Mouse (Mus musculus) spleen, adult 18-20 months (tissue): ENCODE measurements around the gene Gnb1.

Experiments used
- DNase-seq, 2 experiments: peaks; one replicate each; pipeline ENCODE4 v3.0.0; 2022; ENCODE audit warnings: mixed read lengths in 2 of 2

The Gnb1 gene

DNA sequence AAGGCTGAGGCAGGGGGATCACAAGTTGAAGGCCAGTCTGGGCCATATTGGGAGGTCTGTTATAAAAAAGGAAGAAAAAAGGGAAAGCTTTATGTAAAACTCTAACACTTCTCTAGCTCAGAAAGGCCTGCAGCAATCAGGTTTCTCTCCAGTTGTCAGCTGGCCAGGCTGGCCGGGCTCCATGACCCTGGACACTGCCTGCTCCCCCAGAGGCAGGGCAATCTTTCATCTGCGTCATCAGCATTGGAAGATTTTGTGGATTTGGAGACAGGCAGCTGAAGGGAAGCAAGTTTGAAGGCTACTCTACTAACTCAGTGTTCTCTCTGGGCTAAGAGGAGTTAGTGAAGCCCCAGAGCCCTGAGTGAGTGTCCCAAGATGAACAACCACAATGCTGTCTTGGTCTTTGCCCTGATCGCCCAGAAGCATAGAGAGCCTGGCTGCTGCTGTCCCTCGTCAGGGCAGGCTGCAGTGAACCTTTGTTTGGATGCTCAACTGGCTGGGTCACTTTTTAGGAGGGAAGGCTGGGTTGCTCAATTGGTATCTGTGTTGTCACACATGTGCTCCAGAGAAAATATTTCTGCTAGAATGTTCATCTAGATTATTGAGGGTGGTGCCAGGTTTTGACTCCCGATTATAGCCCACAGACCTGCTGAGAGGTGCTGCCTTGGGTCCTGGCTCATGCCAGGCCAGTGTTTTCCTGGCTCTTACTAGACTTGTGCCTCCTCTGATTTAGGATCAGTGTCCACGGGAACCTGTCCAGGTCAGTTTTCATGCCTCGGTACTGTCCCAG, 87.4 kb downstream of the Gnb1 start:
- no peak for DNase-seq

DNA sequence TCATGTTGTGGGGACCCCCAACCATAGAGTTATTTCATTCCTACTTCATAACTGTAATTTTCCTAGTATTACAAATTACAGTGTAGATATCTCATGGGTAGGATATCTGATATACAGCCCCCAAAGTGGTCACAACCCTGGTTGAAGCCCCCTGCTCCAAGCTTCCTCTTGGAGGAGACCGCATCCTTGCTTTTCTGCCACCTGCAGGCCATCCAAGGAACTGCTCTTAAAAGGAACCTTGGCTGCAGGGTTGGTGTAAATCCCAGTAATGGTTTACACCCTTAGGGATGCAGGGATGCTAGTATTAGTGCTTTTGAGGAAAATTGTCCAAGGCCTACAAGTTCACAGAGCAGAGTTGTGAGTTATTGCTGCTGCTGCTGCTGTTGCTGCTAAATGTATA, 89.3 kb downstream of the Gnb1 start:
- DNase-seq: peak in 1 of 2 experiments; percentile 54

DNA sequence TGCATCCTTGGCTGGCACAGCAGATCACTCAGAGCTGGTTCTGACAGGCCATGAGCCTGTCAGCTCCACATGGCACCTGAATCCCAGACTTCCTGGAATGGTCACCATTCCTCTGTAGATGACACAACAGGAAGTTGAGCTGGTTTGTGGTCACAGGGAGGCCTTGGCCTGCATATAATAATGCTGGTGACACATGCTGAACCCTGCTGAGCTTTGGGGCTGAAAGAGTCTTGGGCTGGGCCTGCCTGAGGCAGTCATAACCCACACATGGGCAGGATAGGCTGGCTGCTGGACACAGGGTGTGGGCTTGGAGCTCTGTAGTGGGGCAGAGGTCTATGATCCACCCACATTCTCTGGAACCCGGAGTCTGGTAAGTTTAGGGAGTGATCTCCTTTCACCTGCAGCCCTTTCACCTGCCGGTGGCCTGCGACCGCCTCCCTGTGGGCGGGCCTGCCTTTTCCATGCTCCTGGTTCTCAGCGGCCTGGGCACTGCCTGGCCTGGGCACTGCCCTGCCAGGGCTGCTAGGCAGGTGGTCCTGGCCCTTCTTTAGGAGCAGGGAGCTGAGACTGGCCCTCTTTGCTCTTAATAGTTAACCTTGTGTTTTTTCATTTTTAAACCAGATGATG, 91.2 kb downstream of the Gnb1 start:
- no peak for DNase-seq

DNA sequence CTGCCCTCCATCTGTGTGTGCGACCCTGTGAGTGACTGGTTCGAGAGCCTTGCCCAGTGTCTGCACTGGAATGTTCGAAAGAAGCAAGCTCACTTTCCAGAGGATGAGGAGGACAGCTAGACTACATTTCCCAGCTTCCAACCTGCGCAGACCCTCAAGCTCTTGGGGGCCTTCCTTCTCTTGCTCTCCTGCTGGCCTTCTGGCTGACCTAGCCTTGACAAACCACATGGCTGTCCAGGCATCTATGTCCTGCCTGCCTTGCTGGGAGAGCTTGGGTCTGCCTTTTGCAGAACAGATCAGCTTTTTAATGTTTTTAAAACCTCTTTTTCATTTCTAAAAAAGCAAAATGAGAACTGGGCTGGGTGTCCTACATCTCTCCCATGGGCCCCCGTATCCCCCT, 98.2 kb downstream of the Gnb1 start:
- DNase-seq: no peak

DNA sequence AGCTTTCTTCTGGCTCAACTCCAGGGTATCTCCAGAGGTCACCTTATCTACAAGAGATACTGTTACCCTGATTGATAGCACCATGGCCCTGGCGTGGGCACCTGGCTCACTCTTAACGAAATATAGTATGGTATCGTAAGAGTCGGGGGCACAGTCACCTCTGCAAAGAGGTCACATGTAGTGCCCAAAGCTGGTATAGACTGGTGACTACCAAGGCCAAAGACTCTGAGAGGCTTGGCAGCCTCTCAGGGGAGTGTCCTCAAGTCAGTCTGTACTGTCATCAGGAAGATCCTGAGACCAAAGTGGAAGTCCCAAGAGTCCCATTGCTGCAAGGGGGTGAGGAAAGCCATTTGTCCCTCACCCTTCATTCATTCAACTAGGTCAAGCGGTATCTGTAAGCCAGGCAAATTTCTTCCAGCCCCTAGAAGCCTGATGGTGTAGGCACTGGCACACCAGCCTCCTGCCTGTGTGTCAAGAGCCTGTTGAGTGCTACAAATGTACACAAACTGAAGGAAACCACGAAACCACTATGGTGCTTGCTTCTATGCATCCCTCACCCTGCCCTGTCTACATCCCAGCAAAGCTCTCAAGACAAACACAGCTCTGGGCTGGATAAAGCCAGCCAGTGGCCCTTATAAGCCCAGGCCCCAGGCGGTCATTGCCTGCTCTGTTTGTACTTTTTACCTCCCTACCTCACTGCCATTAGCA, 100.0 kb downstream of the Gnb1 start:
- DNase-seq: no peak

DNA sequence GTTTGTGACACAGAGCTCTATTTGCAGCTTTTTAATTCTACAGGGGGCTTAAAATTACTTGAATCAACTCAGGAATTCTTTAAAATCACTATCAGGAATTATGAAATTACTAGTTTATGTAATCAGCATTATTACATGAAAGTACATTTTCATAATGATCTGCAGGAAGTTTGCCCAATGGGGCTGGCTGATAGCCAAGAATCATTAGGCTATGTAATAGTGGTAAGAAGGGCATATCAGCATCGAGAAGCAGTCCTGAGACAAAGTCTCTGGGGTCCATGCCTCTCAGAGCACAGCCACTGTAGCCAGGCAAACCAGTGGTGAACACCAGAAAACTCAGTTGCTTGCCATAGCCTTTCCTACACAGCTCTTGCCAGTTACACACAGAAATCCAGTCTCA, 102.6 kb downstream of the Gnb1 start:
- no peak for DNase-seq

DNA sequence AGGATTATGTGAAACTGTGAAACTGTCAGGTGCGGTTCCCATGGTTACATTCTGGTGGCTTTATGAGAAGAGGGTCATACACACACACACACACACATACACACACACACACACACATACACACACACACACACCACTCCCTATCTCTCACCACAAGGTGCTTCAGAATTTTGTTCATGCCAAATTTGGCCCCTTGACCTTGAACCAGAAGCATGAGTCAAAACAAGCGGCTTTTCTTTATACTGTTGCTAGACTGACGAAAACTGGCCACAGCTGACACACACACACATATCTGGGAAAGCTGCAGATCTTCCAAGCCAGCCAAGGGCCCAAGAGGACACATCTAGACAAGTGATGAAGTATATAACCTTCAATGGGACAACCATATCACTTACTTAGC, 104.6 kb downstream of the Gnb1 start:
- no peak for DNase-seq

DNA sequence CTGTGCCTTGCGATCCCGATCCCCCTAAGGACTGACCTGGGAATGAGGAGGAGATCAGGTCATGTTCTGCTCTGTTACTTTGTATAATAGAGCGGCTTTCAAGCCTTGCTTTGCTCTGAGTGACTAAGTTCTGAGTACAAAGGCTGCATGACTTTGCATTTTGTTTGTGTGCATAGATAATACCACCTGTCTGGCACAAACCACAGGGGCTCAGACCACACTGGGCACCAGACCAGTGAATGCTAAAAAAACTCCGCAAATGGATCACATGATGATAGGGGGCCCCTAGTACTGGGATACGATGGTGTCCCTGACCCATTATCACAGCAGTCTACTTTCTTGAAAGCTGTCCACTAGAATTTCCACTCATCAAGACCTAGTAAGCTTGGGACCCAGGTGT, 105.4 kb downstream of the Gnb1 start:
- DNase-seq: no peak

DNA sequence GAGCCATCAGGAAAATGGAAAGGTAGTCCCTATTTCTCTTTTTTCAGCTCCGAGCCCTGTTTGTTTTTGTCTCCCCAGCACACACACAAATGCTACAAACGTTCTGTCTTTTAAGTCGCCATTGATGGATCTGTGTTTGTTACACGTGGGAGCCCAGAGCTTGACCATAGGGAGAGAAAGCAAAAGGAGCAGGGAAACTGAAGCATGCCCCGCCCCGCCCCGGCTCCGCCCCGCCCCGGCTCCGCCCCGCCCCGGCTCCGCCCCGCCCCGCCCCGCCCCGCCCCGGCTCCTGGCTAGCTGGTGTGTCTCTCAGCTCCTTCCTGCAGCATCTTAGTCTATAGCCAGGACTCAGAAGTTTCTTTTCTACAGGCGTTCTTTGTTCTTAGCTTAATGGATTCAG, 107.4 kb downstream of the Gnb1 start:
- DNase-seq: no peak

DNA sequence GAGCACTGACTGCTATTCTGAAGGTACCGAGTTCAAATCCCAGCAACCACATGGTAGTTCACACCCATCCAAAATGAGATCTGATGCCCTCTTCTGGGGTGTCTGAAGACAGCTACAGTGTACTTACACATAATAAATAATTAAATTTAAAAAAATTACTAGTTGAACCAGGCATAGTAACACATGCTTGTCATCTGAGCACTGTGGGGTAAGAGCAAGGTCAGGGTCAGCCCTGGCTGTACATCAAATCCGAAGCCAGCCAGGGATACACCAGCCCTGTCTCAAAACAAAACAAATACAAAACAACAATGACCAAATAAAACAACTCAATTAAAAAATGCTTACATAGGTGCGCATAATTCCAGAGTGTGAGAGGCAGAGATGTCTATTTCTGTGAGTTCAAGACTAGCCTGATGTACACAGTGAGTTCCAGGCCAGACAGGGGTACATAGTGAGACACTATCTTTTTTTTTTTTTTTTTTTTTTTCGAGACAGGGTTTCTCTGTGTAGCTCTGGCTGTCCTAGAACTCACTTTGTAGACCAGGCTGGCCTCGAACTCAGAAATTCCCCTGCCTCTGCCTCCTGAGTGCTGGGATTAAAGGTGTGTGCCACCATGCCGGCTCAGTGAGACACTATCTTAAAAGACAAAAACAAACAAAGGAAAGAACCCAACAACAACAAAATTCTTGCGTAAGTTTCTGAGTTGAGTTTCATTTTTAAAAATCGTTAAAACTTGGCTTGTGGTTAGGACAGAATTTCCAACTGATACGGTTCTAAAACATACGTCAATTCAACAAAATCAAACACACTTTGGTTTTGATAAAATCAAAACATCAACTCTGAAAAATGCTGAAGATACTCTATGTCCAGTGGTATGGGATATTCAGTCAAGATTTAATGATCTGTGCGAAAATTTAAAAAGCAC, 109.0 kb downstream of the Gnb1 start:
- DNase-seq: no peak

DNA sequence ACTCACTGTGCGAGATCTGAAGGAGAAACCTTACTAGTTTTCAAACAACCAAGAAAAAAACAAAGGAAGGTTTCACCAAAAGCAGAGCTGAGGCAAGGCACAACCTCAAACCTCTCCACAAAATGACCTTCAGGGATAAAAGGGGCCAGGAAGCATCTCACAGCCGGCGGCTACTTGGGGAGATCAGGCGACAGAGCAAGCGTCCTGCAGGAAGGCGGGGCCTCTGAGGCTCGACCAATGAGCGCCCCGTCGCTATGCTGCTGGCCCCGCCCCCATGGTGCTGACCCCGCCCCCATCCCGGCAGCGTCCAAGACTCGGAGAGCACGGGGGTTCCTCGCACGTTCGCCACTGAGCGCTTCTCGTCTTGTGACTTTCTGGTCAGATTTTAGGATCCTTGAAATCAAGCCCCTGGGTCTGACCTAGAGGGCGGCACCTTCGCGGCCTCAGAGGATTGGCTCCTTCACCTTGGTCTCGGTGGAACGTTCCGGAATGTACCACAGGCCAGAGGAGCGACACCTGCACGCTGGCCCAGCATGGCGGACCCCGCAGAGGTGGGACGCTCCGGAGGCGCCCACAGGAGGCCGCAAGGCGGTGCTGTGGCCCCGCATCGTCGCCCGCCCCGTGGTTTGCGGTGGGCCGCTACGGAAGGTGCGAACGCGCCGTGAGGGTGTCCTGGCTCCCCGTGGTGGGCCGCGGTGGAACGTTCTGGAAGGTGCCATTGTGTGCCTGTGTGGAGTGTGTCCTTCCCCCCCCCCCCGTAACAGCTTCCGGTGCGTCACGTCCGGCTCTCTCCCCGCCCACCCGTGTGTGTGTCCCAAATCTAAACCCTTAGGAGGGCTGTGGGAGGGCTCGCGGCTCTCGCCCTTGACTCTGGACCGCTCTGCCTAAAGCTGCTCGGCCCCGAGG, 110.2 kb downstream of the Gnb1 start, which contains the start of gene Slc35e2:
Slc35e2 (plus strand) TSS at position 326 of the 906 bp plus-strand sequence.
- peak; percentile 86 to 87 for DNase-seq

DNA sequence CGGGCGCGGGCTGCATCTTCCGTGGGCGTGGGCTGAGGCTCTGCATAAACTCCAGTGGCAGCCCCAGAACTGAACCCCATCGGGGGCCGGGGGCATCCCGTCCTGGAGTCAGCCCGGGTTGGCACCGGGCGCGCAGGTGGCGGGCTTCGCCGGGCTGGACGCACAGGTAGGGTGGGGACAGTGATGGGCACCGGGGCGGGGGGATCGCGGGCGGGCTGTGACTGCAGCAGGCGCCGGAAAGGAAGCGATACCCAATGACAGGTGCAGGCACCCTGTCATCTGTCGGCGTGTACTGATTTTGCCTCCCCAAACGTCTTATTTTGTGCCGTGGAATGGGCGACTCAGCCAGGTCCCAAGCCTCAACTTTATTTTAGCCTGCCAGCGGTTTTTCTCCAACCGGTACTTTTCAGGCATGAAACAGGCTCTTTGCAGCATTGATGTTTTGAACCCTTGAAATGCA, 110.9 kb downstream of the Gnb1 start:
- no peak for DNase-seq

DNA sequence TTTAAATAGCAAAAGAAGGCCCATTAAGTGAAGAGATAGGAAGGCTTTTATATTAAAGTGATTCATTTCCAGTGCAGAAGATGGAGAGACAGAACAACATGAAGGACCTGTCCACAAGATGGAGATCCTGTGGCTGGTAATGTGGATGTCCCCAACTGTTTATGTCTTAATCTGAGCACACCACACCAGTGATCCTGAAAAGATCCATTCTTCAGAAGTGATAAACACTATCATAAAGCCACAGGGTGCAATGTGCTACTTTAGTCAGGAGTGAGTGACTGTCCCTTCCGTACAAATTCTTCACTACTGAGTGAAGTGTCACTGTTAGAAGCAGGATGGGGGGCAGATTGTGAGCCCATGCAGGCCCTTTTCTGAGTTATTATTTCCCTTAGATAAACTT, 111.6 kb downstream of the Gnb1 start:
- DNase-seq: no peak

DNA sequence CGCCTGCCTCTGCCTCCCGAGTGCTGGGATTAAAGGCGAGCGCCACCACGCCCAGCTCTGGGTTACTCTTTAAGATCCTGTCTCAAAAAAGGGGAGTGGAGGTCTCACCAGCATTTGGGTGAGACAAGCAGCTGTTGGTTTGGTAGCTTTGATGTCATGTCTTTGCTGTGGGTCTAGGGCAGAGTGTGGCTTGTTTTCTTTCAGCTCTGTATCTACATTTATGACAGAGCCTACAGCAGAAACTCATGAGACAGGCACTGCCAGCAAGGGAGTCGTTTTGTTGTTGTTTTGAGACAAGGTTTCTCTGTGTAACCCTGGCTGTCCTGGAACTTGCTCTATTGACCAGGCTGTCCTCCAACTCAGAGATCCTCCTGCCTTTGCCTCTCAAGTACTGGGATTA, 112.6 kb downstream of the Gnb1 start:
- DNase-seq: no peak

DNA sequence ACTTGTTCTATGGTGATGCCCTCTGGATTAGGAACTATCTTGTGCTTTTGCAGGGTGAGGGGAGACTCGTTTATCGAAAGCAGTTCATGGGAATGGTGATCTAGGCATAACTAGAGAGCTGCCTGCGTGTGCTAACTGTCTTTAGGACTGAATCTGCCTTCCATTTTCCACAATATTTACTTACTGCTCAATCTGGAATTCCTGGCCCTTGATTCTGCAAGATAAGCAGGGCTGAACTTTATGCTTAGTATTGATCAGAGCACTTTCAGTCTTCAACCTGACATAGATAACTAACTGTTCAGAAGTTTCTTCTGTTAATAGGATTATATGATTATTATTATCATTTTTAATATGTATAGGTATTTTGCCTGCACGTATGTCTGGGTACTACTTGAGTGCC, 114.0 kb downstream of the Gnb1 start:
- no peak for DNase-seq

DNA sequence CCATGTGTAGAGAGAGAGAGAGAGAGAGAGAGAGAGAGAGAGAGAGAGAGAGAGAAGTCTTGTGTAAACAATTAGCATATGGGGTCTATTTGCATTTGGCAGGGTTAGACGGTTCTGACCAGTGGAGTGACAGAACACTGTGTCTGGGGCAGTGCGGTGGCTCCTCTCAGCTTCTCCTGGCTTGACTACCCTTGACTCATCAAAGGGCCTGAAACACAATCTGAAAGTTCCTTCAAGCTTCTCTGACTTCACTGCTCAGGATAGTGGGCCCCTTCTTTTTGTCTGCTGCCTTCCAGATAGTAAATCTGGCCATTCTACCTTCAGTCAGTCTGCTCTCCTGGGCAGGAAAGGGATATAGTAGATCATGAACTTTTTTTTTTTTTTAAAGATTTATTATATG, 115.7 kb downstream of the Gnb1 start:
- DNase-seq: no peak
